Mouse (Mus musculus) lung, adult 10 weeks (tissue): ENCODE results near the gene Gxylt1. TPM values are rescaled to one million over a fixed set of nuclear protein-coding genes. Genes with fewer than 3 reads are reported as not detected.

Experiments
- polyA plus RNA-seq: library from polyadenylated mRNA; stranded (reverse); fragments of 350-450 nt; fragmentation: Illumina TruSeq; extraction: RNeasy Lipid Tissue Mini Kit (QIAGEN cat#74804); gene quantifications from one replicate; pipeline ENCODE4 v1.2.3, GENCODE M21; 2014; ENCODE audit warnings: low read depth, low replicate concordance; ENCODE audit not compliant: insufficient read depth

Gxylt1 gene
- polyA plus RNA-seq: 7.3 TPM

DNA sequence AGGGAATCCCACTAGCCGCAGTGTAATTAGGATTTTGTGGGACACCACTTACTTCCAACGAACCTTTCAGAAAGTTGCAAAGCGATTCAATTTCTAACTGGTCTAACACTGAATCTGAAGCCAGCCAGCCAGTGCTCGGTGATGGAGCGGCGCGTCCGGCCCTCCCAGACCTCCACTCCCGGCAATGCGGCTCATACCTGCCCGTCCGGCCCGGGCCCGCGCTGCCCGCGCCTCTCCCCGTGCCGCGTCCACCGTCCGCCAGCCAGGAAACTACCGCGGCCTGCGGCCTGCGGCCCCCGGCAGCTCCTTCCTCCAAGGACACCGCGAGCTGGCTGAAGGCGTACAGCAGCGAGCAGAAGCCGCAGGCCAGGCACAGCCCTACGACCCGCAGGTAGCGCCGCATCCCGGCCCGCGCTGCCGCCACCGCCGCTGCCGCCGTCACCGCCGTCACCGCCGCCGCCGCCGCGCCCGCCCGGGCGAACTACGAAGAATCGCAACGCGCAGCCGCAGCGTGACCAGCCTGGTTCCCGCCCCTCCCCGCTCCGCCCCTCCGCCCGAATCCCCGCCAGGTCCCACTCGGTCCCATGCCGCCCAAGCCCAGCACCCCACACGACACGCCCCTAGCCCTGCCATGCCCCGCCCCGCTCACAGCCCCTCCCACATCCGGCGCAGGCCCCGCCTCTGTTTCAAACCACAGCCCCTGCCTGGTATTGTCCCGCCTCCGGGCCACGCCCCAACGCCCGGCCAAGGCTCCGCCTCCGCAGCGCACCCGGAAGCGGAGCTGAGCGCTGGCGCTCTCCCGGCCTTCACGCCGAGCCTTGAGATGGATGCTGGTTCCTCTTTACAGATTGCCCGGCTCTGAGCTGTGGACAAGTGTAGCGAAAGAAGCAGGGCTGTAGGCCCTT is at the start of gene Gxylt1:
TSS of gene Gxylt1 (minus strand) at position 501 of the 905 bp plus-strand sequence.

Other genes with a start within 250 kb of the Gxylt1 start
- 20.2 TPM for gene Yaf2, start 61.8 kb upstream of the Gxylt1 start, polyA plus RNA-seq
- 103 TPM for gene Zcrb1, start 123.2 kb upstream of the Gxylt1 start, polyA plus RNA-seq
- 14.9 TPM for gene Pphln1, start 123.2 kb upstream of the Gxylt1 start, polyA plus RNA-seq